Mouse (Mus musculus): ENCODE results near the gene Pglyrp4. TPM values are rescaled to one million over a fixed set of nuclear protein-coding genes. Genes with fewer than 3 reads are reported as not detected.
"Not testable (repeated sequence)": the region's sequence is repeated elsewhere in the genome, so short reads cannot be mapped to it uniquely, and the experiment has no call there.

The Pglyrp4 gene
- not detected in 2 replicates for polyA plus RNA-seq (2015; fragmentation: Nextera tagmentation; extraction: Ambion mirVana)

DNA sequence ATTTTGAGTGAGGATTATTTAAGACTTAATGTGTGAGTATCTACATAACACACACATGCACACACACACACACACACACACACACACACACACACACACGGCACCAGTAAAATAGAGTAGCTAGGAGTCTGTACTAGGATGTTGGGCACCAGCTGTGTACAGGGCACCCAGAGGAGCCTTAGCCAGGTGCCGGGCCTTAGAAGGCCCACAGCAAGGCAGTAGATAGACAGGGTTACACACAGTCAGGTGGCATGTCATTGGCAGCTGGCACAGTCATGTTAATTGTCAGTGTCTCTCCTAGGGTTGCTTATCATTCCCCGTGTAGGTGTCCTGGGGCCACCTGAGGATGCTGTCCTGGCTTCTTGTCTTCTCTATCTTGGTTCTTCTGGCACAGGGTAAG is at the start of gene Pglyrp4:
Gene Pglyrp4, plus strand, starts transcription at position 301 of the 400 bp plus-strand sequence.
- no peak for ATAC-seq (ENCODE audit: low read depth)

DNA sequence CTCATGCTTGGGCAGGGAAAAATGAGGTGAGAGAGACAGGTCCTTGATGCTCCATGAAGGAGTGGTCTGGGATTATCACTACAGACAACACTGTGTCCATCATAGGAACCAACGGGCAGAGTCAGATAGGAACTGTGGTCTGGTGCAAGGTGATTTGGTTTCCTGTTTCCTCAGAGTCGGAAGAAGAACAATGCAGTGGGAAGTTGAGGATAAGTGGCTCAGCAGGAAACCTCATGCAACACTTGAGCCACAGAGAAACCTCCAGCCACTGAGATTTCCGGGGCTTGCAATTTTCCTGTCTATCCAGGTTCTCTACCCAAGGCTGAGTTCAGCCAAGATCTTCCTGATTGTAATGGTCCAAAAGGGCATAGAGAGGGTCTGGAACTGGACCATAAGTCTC is 48.0 kb upstream of the Pglyrp4 start:
- WGBS (ENCODE audit: insufficient replicate concordance): 4% methylated on average over 3 of the region's 3 CpGs
- Histone ChIP-seq H3K4me2 (no peak overlapping the region), H3K9ac (no peak overlapping the region), H3K9me3 (replicated peaks) (no peaks in the 10 kb centered on the region), H3K27ac (no peak overlapping the region), H3K4me1 (replicated peaks) (no peaks in the 10 kb centered on the region), H3K36me3 (no peaks in the 10 kb centered on the region), H3K4me3 (replicated peaks) (no peak overlapping the region), H3K27me3 (no peaks in the 10 kb centered on the region)
- ATAC-seq (ENCODE audit: low read depth): no peak
- DNase-seq: no peak

More for the DNA sequence above, at the start of gene Pglyrp4:
- no peaks in the 10 kb centered on the region for H3K36me3 ChIP-seq
- no peaks in the 10 kb centered on the region for H3K4me1 ChIP-seq (replicated peaks)
- WGBS (ENCODE audit: insufficient replicate concordance): 49% methylated on average over 3 of the region's 3 CpGs
- no peaks in the 10 kb centered on the region for H3K27me3 ChIP-seq
- no peak within 1 kb of the TSS for H3K27ac ChIP-seq
- no peak within 1 kb of the TSS for H3K9ac ChIP-seq
- H3K4me3 ChIP-seq (replicated peaks): no peak within 1 kb of the TSS
- no peak within 1 kb of the TSS for H3K4me2 ChIP-seq
- no peaks in the 10 kb centered on the region for H3K9me3 ChIP-seq (replicated peaks)
- DNase-seq: no peak

DNA sequence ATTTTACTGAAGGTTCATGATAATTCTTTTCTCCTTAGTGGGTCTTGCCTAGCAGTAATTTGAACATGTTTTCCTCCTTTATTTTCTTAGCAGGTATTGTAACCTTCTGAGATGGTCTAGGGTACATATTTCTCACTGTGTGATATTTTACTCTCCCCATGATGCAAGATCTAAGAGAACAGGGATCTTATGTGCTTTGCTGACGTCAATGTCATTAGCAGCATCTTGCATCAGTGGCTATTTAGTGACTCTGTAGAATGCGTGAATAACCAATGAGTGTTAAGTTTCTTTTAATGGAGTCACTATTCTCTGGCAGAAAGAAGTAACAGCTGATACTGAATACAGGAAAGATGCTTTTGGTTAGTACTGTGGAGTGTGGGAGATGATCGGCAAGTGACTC is 42.8 kb upstream of the Pglyrp4 start:
- Histone ChIP-seq H3K36me3 (no peaks in the 10 kb centered on the region), H3K27me3 (no peaks in the 10 kb centered on the region), H3K4me2 (no peak overlapping the region), H3K4me1 (replicated peaks) (no peaks in the 10 kb centered on the region), H3K9ac (no peak overlapping the region), H3K9me3 (replicated peaks) (no peaks in the 10 kb centered on the region), H3K27ac (no peak overlapping the region), H3K4me3 (replicated peaks) (no peak overlapping the region)
- ATAC-seq (ENCODE audit: low read depth) (no peak), DNase-seq (no peak)
- 76% methylated on average over 3 of the region's 3 CpGs for WGBS (ENCODE audit: insufficient replicate concordance)

DNA sequence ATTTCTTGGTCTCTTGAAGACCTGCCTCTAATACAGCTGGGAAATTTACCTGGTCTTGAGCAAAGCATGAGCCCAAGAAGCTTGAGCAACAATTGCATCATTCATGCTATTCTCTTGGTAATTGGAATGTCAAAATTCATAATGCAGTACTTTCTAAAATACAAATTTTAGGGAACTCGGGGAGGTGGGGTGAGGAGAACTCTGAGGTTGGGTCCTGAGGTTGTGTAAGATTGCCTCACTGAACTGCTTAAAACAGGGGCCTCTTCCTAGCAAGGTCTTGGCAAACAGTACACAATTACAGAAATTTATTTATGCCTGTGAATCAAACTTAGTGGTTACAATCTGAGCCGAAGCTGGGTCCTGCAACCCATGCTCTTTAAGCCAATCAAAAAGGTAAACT is 39.9 kb upstream of the Pglyrp4 start:
- ATAC-seq (ENCODE audit: low read depth) (no peak), DNase-seq (no peak)
- H3K27ac ChIP-seq: no peak overlapping the region
- no peaks in the 10 kb centered on the region for H3K27me3 ChIP-seq
- no peak overlapping the region for H3K9ac ChIP-seq
- H3K9me3 ChIP-seq (replicated peaks): no peaks in the 10 kb centered on the region
- H3K4me2 ChIP-seq: no peak overlapping the region
- H3K4me3 ChIP-seq (replicated peaks): no peak overlapping the region
- H3K4me1 ChIP-seq (replicated peaks): no peaks in the 10 kb centered on the region
- WGBS (ENCODE audit: insufficient replicate concordance): 42% methylated on average over 2 of the region's 2 CpGs
- H3K36me3 ChIP-seq: no peaks in the 10 kb centered on the region

GRCm38 (mm10) chr3:90693496-90693895 is 33.2 kb upstream of the Pglyrp4 start:
- no peak for ATAC-seq (ENCODE audit: low read depth)
- Histone ChIP-seq H3K27me3 (no peaks in the 10 kb centered on the region), H3K4me3 (replicated peaks) (no peak overlapping the region), H3K4me2 (no peak overlapping the region), H3K9ac (no peak overlapping the region), H3K36me3 (no peaks in the 10 kb centered on the region), H3K27ac (no peak overlapping the region), H3K4me1 (replicated peaks) (no peaks in the 10 kb centered on the region), H3K9me3 (replicated peaks) (no peaks in the 10 kb centered on the region)
- WGBS (ENCODE audit: insufficient replicate concordance): 40% methylated on average over 2 of the region's 2 CpGs
- no peak for DNase-seq

DNA sequence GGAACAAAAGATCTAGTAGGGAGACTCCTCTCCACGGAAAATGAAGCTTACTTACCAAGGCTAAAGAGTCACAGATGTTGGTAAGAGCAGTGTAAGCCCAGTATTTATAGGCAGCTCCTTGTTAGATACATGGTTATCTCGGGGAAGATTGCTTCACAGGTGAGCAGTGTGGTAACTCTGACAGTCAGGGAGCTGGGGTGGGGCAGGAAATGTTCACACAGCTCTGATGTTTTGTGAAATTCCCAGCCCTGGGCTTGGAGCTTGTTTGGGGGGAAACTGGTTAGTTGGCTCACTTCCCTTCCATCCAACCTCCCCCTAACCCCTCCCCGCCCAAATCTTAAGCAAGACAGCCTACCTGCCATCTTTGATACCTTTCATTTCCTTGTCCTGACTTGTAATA is 31.1 kb upstream of the Pglyrp4 start, which contains the start of gene S100a9:
Gene S100a9, minus strand, starts transcription at position 109 of the 400 bp plus-strand sequence.
- Histone ChIP-seq H3K4me2 (no peak within 1 kb of the TSS), H3K4me1 (replicated peaks) (no peaks in the 10 kb centered on the region), H3K27ac (no peak within 1 kb of the TSS), H3K9me3 (replicated peaks) (no peaks in the 10 kb centered on the region), H3K36me3 (no peaks in the 10 kb centered on the region), H3K9ac (no peak within 1 kb of the TSS), H3K4me3 (replicated peaks) (no peak within 1 kb of the TSS), H3K27me3 (no peaks in the 10 kb centered on the region)
- no peak for DNase-seq
- no peak for ATAC-seq (ENCODE audit: low read depth)
- WGBS (ENCODE audit: insufficient replicate concordance): 30% methylated on average over 3 of the region's 3 CpGs

- DNase-seq: no peak
- Histone ChIP-seq H3K27me3 (no peaks in the 10 kb centered on the region), H3K4me1 (replicated peaks) (no peaks in the 10 kb centered on the region), H3K27ac (no peak overlapping the region), H3K9ac (no peak overlapping the region), H3K9me3 (replicated peaks) (no peaks in the 10 kb centered on the region), H3K4me3 (replicated peaks) (no peak overlapping the region), H3K4me2 (no peak overlapping the region), H3K36me3 (no peaks in the 10 kb centered on the region)
- ATAC-seq (ENCODE audit: low read depth): no peak
- WGBS (ENCODE audit: insufficient replicate concordance): 65% methylated on average over 2 of the region's 2 CpGs
Measured at GRCm38 (mm10) chr3:90702244-90702643, 24.5 kb upstream of the Pglyrp4 start.

DNA sequence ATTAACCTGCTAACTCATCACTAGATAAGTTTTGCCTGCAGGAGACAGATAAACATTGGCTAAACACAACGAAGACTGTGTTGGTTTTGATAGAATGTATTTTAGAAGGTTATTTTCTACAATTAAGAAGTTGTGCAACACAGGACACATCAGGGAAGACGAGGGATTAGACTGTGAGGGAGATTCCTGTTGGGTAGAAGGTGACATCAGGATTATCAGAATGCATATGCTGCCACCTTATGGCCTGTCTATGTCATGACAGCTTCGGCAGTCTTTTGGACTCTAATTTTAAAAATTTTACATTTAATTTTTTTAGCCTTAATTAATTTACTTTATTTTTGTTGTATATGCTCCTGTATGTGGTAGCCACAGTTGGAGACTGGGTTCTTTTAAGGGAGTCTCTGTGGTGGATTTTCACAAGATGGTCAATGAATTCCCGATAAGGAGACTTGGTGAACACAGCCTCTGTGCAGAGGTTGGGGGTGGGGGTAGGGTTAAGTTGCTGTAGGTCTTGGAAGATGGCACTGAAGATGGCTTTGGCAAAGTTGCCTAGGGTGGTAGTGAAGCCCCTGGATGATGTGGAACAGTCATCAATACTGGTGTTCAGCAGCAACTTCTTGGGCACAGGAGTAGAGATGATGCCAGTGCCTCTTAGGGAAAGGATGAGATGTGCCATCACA is 18.0 kb upstream of the Pglyrp4 start:
- Histone ChIP-seq H3K9me3 (replicated peaks) (no peaks in the 10 kb centered on the region), H3K36me3 (no peaks in the 10 kb centered on the region), H3K4me2 (no peak overlapping the region), H3K27me3 (no peaks in the 10 kb centered on the region), H3K4me3 (replicated peaks) (no peak overlapping the region), H3K9ac (no peak overlapping the region), H3K4me1 (replicated peaks) (no peaks in the 10 kb centered on the region), H3K27ac (no peak overlapping the region)
- ATAC-seq (ENCODE audit: low read depth) (no peak), DNase-seq (no peak)
- WGBS (ENCODE audit: insufficient replicate concordance): 20% methylated on average over 4 of the region's 4 CpGs

- Histone ChIP-seq H3K9me3 (replicated peaks) (no peaks in the 10 kb centered on the region), H3K27ac (no peak overlapping the region), H3K27me3 (no peaks in the 10 kb centered on the region), H3K4me2 (no peak overlapping the region), H3K36me3 (no peaks in the 10 kb centered on the region), H3K9ac (no peak overlapping the region), H3K4me3 (replicated peaks) (no peak overlapping the region), H3K4me1 (replicated peaks) (no peaks in the 10 kb centered on the region)
- 40% methylated on average over 12 of the region's 12 CpGs for WGBS (ENCODE audit: insufficient replicate concordance)
- 0 out of 2 replicates have a peak, but pooled peaks have one; percentile 39 for ATAC-seq (ENCODE audit: low read depth)
- peak; percentile 53 for DNase-seq
Measured at GRCm38 (mm10) chr3:90709591-90710460, 16.9 kb upstream of the Pglyrp4 start.

GRCm38 (mm10) chr3:90749658-90750057 is 23.0 kb downstream of the Pglyrp4 start:
- H3K9me3 ChIP-seq (replicated peaks): 0 out of 2 replicates have a peak, but pooled peaks cover 2% of the 10 kb centered on the region
- H3K4me3 ChIP-seq (replicated peaks): no peak overlapping the region
- H3K27me3 ChIP-seq: no peaks in the 10 kb centered on the region
- no peak overlapping the region for H3K4me2 ChIP-seq
- ATAC-seq (ENCODE audit: low read depth) (no peak), DNase-seq (no peak)
- H3K27ac ChIP-seq: no peak overlapping the region
- no peak overlapping the region for H3K9ac ChIP-seq
- H3K4me1 ChIP-seq (replicated peaks): no peaks in the 10 kb centered on the region
- 66% methylated on average over 1 of the region's 1 CpGs for WGBS (ENCODE audit: insufficient replicate concordance)
- H3K36me3 ChIP-seq: no peaks in the 10 kb centered on the region

- 74% methylated on average over 1 of the region's 1 CpGs for WGBS (ENCODE audit: insufficient replicate concordance)
Measured at GRCm38 (mm10) chr3:90777776-90778175, 51.1 kb downstream of the Pglyrp4 start, which contains the start of gene Gm5849. Gm5849 (minus strand) TSS chr3:90777876.

More at GRCm38 (mm10) chr3:90777776-90778175, 51.1 kb downstream of the Pglyrp4 start, which contains the start of gene Gm5849:
- not testable (repeated sequence) for H3K4me2 ChIP-seq; H3K4me3 ChIP-seq (replicated peaks); H3K9me3 ChIP-seq (replicated peaks); DNase-seq; ATAC-seq (ENCODE audit: low read depth); H3K27ac ChIP-seq; H3K9ac ChIP-seq; H3K4me1 ChIP-seq (replicated peaks); H3K36me3 ChIP-seq; H3K27me3 ChIP-seq

All from liver, embryonic 13.5 days (tissue).